Mouse (Mus musculus): Measurements from ENCODE around the gene Tsga10ip. TPM values are rescaled to one million over a fixed set of nuclear protein-coding genes. Genes with fewer than 3 reads are reported as not detected.

The Tsga10ip gene
- total and polyA plus RNA-seq, 2 experiments = not detected

GRCm38 (mm10) chr19:5445747-5446146 lies 43.4 kb upstream of the Tsga10ip start:
- 95% methylated on average over 5 of the region's 5 CpGs for WGBS
- no peak for TF ChIP-seq POLR2A (IDR thresholded peaks at IDR 0.05; ENCODE audit: extremely low read depth, insufficient read depth, low read length)
- no peak overlapping the region for H3K27ac ChIP-seq (replicated peaks; ENCODE audit: insufficient read depth, low read depth, low read length)

GRCm38 (mm10) chr19:5444954-5445353 lies 42.6 kb upstream of the Tsga10ip start:
- H3K4me3 ChIP-seq (ENCODE audit: insufficient read depth, low read depth, low read length) = no peak overlapping the region
- H3K27me3 ChIP-seq (ENCODE audit: control insufficient read depth, insufficient read depth, low read length) = peaks cover 21% of the 10 kb centered on the region
- no peak overlapping the region for H3K9ac ChIP-seq (ENCODE audit: low read depth, low read length)
- TF ChIP-seq CTCF (IDR thresholded peaks at IDR 0.05; ENCODE audit: low read depth, low read length) (no peak), POLR2A (IDR thresholded peaks at IDR 0.05; ENCODE audit: extremely low read depth, insufficient read depth, low read length) (no peak)
- H3K36me3 ChIP-seq (ENCODE audit: control insufficient read depth, insufficient read depth, low read length) = no peaks in the 10 kb centered on the region
- H3K4me1 ChIP-seq (ENCODE audit: control insufficient read depth, insufficient read depth, low read length) = peaks cover 5% of the 10 kb centered on the region
- no peaks in the 10 kb centered on the region for H3K79me2 ChIP-seq (ENCODE audit: control insufficient read depth, insufficient read depth, low read length)
- 57% methylated on average over 7 of the region's 7 CpGs for WGBS
- no peak for DNase-seq (ENCODE audit: extremely low read depth, low read depth, low spot score)
- no peak overlapping the region for H3K27ac ChIP-seq (replicated peaks; ENCODE audit: insufficient read depth, low read depth, low read length)

More at GRCm38 (mm10) chr19:5445747-5446146, 43.4 kb upstream of the Tsga10ip start:
- H3K36me3 ChIP-seq (ENCODE audit: control insufficient read depth, insufficient read depth, low read length) = no peaks in the 10 kb centered on the region
- DNase-seq (ENCODE audit: extremely low read depth, low read depth, low spot score) = no peak
- no peak overlapping the region for H3K4me3 ChIP-seq (ENCODE audit: insufficient read depth, low read depth, low read length)
- H3K79me2 ChIP-seq (ENCODE audit: control insufficient read depth, insufficient read depth, low read length) = no peaks in the 10 kb centered on the region
- H3K4me1 ChIP-seq (ENCODE audit: control insufficient read depth, insufficient read depth, low read length) = peaks cover 5% of the 10 kb centered on the region
- H3K27me3 ChIP-seq (ENCODE audit: control insufficient read depth, insufficient read depth, low read length) = peaks cover 16% of the 10 kb centered on the region
- no peak overlapping the region for H3K9ac ChIP-seq (ENCODE audit: low read depth, low read length)

- TF ChIP-seq POLR2A (IDR thresholded peaks at IDR 0.05; ENCODE audit: extremely low read depth, insufficient read depth, low read length) (no peak), CTCF (IDR thresholded peaks at IDR 0.05; ENCODE audit: low read depth, low read length) (no peak)
- 52% methylated on average over 9 of the region's 9 CpGs for whole genome bisulfite sequencing
- no peak overlapping the region for H3K27ac ChIP-seq (replicated peaks; ENCODE audit: insufficient read depth, low read depth, low read length)
- H3K27me3 ChIP-seq (ENCODE audit: control insufficient read depth, insufficient read depth, low read length) = peaks cover 21% of the 10 kb centered on the region
- peaks cover 5% of the 10 kb centered on the region for H3K4me1 ChIP-seq (ENCODE audit: control insufficient read depth, insufficient read depth, low read length)
- no peak for DNase-seq (ENCODE audit: extremely low read depth, low read depth, low spot score)
- H3K9ac ChIP-seq (ENCODE audit: low read depth, low read length) = no peak overlapping the region
- H3K36me3 ChIP-seq (ENCODE audit: control insufficient read depth, insufficient read depth, low read length) = no peaks in the 10 kb centered on the region
- H3K79me2 ChIP-seq (ENCODE audit: control insufficient read depth, insufficient read depth, low read length) = no peaks in the 10 kb centered on the region
- no peak overlapping the region for H3K4me3 ChIP-seq (ENCODE audit: insufficient read depth, low read depth, low read length)
These were observed 42.1 kb upstream of the Tsga10ip start for GRCm38 (mm10) chr19:5444371-5444908.

GRCm38 (mm10) chr19:5433951-5434350 lies 31.6 kb upstream of the Tsga10ip start:
- DNase-seq (ENCODE audit: extremely low read depth, low read depth, low spot score) = no peak
- WGBS = 67% methylated on average over 7 of the region's 7 CpGs
- peaks cover 5% of the 10 kb centered on the region; the same call in 1 of the 2 replicates for H3K4me1 ChIP-seq (ENCODE audit: control insufficient read depth, insufficient read depth, low read length)
- no peak overlapping the region for H3K27ac ChIP-seq (replicated peaks; ENCODE audit: insufficient read depth, low read depth, low read length)
- H3K9ac ChIP-seq (ENCODE audit: low read depth, low read length) = no peak overlapping the region
- no peaks in the 10 kb centered on the region for H3K79me2 ChIP-seq (ENCODE audit: control insufficient read depth, insufficient read depth, low read length)
- H3K27me3 ChIP-seq (ENCODE audit: control insufficient read depth, insufficient read depth, low read length) = no peaks in the 10 kb centered on the region
- H3K36me3 ChIP-seq (ENCODE audit: control insufficient read depth, insufficient read depth, low read length) = no peaks in the 10 kb centered on the region
- H3K4me3 ChIP-seq (ENCODE audit: insufficient read depth, low read depth, low read length) = no peak overlapping the region
- TF ChIP-seq CTCF (IDR thresholded peaks at IDR 0.05; ENCODE audit: low read depth, low read length) (no peak), POLR2A (IDR thresholded peaks at IDR 0.05; ENCODE audit: extremely low read depth, insufficient read depth, low read length) (no peak)

GRCm38 (mm10) chr19:5432992-5433852 lies 30.9 kb upstream of the Tsga10ip start:
- WGBS = 1% methylated on average over 16 of the region's 16 CpGs
- peak; percentile 47 for TF ChIP-seq CTCF (IDR thresholded peaks at IDR 0.05; ENCODE audit: low read depth, low read length)
- no peak for TF ChIP-seq POLR2A (IDR thresholded peaks at IDR 0.05; ENCODE audit: extremely low read depth, insufficient read depth, low read length)
- Histone ChIP-seq H3K27ac (replicated peaks; ENCODE audit: insufficient read depth, low read depth, low read length) (peak overlapping the region; percentile 37), H3K27me3 (ENCODE audit: control insufficient read depth, insufficient read depth, low read length) (no peaks in the 10 kb centered on the region), H3K4me3 (ENCODE audit: insufficient read depth, low read depth, low read length) (peak overlapping the region; percentile 45), H3K9ac (ENCODE audit: low read depth, low read length) (peak overlapping the region; percentile 47), H3K4me1 (ENCODE audit: control insufficient read depth, insufficient read depth, low read length) (peaks cover 5% of the 10 kb centered on the region; the same call in 1 of the 2 replicates), H3K79me2 (ENCODE audit: control insufficient read depth, insufficient read depth, low read length) (no peaks in the 10 kb centered on the region), H3K36me3 (ENCODE audit: control insufficient read depth, insufficient read depth, low read length) (no peaks in the 10 kb centered on the region)
- DNase-seq (ENCODE audit: extremely low read depth, low read depth, low spot score) = peak; percentile 74
